Mouse (Mus musculus): ENCODE results near the gene Zim1.

DNA sequence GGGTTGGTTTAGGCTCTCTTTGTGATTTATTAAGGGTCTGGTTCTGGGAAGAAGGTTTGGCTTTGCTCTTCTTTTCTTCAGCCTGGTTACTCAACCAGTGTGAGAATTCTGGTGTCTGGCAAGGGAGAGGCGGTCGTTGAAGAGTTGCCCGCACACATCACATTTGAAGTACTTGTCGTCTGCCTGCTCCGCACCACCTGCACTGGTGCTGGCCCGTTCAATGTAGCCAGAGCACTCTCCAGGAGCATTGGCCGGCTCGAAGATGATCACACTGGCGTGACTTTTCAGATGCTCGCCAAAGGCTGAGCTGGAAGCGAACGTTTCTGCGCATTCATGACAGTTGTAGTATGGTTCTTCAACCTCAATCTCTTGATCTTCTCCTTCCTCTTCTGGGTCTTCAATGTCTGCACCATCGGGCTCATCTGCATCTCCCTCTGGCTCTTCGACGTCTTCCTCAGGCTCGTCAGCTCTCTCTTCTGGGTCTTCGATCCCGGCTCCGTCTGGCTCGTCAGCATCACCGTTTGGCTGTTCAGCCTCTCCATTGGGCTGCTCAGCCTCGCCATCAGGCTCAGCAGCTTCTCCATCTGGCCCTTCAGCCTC is 11.3 kb upstream of the Zim1 start:
- TF ChIP-seq POLR2A (IDR thresholded peaks at IDR 0.05; ENCODE audit: insufficient read depth, low read depth, low read length) (no peak), CTCF (IDR thresholded peaks at IDR 0.05; ENCODE audit: insufficient read depth, low read depth, low read length) (no peak)

All from olfactory bulb, adult 2 months (tissue).